Comparison of ENCODE assay signal across 8 mouse cellular contexts in the genomic region with DNA sequence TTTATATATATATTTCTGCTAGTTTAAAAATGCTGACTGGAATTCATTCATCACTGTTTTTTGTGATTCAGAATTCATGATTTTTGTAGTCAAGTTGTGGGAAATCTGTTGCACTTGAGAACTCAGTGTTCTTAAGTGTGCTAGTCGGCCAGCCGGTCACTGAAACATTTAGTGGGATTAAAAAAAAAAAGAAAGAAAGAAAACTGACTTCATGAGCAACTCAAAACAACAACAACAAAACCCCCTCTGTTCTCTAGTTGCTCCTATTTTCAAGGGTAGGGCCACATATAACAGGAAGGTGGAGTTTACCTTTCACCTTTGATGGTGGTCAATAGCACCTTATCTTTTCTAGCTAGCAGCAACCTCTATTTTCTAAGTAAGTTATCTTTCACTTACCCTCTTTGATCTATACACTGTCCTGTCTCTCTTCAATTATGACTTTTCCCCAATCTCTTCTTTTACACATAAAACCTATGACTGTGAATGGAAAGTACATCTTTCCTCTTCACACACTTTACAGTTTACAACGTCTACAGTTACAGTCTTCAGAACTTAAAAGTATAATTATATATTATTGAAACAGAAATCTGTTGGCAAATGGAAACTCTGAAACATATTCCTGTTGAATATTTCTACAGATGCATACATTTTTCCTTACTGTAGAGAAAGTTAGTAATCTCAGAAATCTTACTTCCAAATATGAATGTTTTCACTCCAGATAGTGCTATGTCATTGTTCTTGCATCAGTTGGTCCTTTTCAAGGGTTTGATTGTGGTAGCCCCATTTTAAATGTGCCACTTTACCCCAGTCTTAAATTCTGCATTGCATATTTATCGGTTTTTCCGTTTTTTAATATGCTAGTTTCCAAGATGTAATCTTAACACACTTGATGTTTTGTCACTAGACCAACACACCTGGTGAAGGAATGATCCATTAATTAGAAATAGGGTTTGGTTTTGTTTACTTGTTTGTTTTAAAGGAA. TPM values are rescaled to one million over a fixed set of nuclear protein-coding genes. Genes with fewer than 3 reads are reported as not detected.
A peak's percentile ranks its signal among the peaks of the same experiment; 100 is the strongest.
DNase-seq lines count a peak whose midpoint lies in the region; ATAC-seq and TF ChIP-seq lines count a peak whose summit lies in the region.

No protein-coding gene starts in this region.

- H3K9me3 ChIP-seq in midbrain, embryonic 16.5 days (replicated peaks; ENCODE audit: control insufficient read depth, low read length, poor library complexity, severe bottlenecking) = no peaks in the 10 kb centered on the region

- no peak overlapping the region for H3K9ac ChIP-seq in midbrain, embryonic 16.5 days (ENCODE audit: low read depth, low read length)

- no peak for TF ChIP-seq CTCF in layer of hippocampus, adult 2 months (conservative IDR thresholded peaks at IDR 0.05)
- TF ChIP-seq CTCF in cortical plate, adult 2 months (IDR thresholded peaks at IDR 0.05; ENCODE audit: extremely low read depth, insufficient read depth, low read length) = no peak

- no peak for ATAC-seq in midbrain, embryonic 16.5 days

- H3K4me1 ChIP-seq in cortical plate, adult 2 months (ENCODE audit: control insufficient read depth, insufficient read depth, low read length) = no peaks in the 10 kb centered on the region; the same call in 1 of the 2 replicates
- H3K4me1 ChIP-seq in midbrain, embryonic 16.5 days (ENCODE audit: control insufficient read depth, insufficient read depth, low read length) = peaks cover 25% of the 10 kb centered on the region

- no peaks in the 10 kb centered on the region for H3K36me3 ChIP-seq in midbrain, embryonic 16.5 days (ENCODE audit: control insufficient read depth, insufficient read depth, low read length)

- peak overlapping the region; percentile 14; the same call in 1 of the 2 replicates for H3K27ac ChIP-seq in layer of hippocampus, adult 2 months
- no peak overlapping the region for H3K27ac ChIP-seq in cortical plate, adult 2 months (ENCODE audit: insufficient read depth, low read length)
- H3K27ac ChIP-seq in midbrain, embryonic 16.5 days (ENCODE audit: low read length) = no peak overlapping the region

- TF ChIP-seq POLR2A in cortical plate, adult 2 months (IDR thresholded peaks at IDR 0.05; ENCODE audit: extremely low read depth, insufficient read depth, low read length) = no peak

- peak overlapping the region; percentile 91 for H3K4me3 ChIP-seq in layer of hippocampus, adult 2 months
- peak overlapping the region; percentile 24; the same call in 1 of the 2 replicates for H3K4me3 ChIP-seq in cortical plate, adult 2 months (ENCODE audit: insufficient read depth, low read length)
- peak overlapping the region; percentile 32 for H3K4me3 ChIP-seq in midbrain, embryonic 16.5 days (ENCODE audit: low read depth, low read length)

- whole genome bisulfite sequencing in midbrain, embryonic 16.5 days = 36% methylated on average over 5 of the region's 5 CpGs

- DNase-seq in layer of hippocampus, adult 2 months (ENCODE audit: low spot score in 2 of 2) = no peak
- DNase-seq in layer of hippocampus, adult 9-11 months = no peak
- DNase-seq in induced T-regulatory cell, adult 2 months (ENCODE audit: low read depth) = peak; percentile 33
- no peak for DNase-seq in cerebellum, postnatal 25 days
- no peak for DNase-seq in gastrocnemius, adult 8-10 months (ENCODE audit: low spot score in 2 of 2)
- DNase-seq in layer of hippocampus, adult 9-10 months (ENCODE audit: low spot score) = no peak

- H3K27me3 ChIP-seq in midbrain, embryonic 16.5 days (ENCODE audit: control insufficient read depth, insufficient read depth, low read depth, low read length) = no peaks in the 10 kb centered on the region

- H3K4me2 ChIP-seq in midbrain, embryonic 16.5 days (ENCODE audit: low read length) = peak overlapping the region; percentile 89

RNA-seq across cellular contexts. Expression of a gene that starts 4.5 kb away (rescaled TPM):
- total RNA-seq in layer of hippocampus, adult 2 months (2021) = 10 to 100 TPM; 37.4 to 42.8 TPM
- polyA plus RNA-seq in cortical plate, adult 2 months (2012; rRNA removed) = 9.6 and 11.2 TPM in 2 replicates
- 7.2 and 8.5 TPM in 2 replicates for polyA plus RNA-seq in midbrain, embryonic 16.5 days (2015; fragmentation: Nextera tagmentation; extraction: Ambion mirVana)
- total RNA-seq in gastrocnemius, adult 8-10 months (2022) = 10 to 100 TPM; 23.7 to 29.8 (median 26.0) TPM

Comparison
In these comparisons a context has a peak if more than half of its experiments do, and no peak if none do; other contexts are left out.
1. H3K4me3 ChIP-seq: peak in every context shown above with its lines; median percentile 91 in layer of hippocampus, adult 2 months; 32 in midbrain, embryonic 16.5 days; 24 in cortical plate, adult 2 months.